Mouse (Mus musculus) cerebellum, adult 11-12 months (tissue): Measurements from ENCODE around the gene Rab30.

Experiments used
- DNase-seq: peaks from one replicate; pipeline ENCODE4 v3.0.0; 2022

Gene Rab30

DNA sequence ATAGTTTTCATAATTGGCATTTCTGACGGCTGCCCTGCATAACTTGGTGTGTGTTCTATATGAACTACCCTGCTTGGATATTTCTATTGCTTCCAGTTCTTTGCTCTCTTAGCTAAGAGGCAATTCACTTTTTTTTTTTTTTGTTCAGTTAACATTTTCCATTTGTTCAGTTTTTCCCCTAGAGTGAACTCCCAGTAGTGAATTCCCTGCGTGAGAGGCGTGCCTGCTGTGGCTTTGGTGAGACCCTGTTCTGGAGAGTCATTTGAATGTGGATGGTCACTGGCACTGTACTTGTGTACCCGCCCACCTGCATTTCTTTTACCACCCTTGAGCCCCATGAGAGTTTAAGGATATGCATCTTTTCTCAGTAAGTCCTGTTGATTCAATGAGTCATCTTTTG is 60.8 kb downstream of the Rab30 start:
- no peak for DNase-seq

DNA sequence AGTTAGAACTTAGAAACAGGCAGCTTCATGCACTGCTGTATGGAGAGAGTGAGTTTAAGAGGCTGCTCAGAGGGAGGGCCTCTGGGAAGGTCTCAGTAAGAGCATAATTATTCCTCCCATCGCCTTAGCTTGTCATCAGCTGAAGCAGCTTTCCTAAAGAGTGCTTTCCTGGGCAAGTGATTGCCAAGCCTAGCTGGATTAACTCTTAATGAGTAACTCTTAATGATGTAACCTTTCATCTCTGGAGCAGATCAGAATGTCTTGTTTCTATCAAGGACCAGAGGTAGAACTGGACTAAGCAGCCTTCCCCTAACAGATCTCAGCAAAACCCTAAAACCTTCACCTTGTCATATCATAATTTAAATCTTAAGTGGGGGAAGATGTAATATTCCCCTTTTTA is 61.8 kb downstream of the Rab30 start:
- DNase-seq = no peak

DNA sequence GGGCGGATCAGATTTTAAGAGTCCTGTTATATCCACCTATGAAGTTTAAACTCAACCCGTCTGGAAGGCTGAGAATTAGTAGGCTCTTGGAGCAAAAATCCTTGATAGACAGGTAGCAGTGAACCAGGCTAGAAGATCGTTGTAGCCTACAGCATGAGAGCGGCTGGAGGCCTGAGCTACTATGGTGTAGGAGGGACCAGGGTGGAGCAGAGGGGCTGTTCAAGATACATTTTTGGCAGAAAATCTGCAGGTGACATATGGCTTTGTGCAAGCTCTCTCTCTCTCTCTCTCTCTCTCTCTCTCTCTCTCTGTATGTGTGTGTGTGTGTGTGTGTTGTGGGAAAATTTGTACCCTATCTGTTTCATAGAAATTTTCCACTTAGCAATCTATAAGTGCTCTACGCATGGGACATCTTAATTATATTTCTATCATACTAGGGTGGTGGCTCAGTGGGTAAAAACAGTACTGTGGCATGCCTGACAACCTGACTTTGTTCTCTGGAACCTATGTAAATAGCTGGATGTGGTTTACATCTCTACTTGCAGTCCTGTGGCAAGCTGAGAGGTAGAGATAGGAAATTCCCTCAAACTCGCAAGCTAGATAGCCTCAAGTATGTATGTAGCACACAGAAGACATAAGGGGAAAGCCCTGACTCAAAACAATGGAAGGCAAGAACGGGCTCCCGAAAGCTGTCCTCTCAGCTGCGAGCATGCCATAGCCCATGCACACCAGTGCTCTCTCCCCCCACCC is 63.7 kb downstream of the Rab30 start:
- no peak for DNase-seq

DNA sequence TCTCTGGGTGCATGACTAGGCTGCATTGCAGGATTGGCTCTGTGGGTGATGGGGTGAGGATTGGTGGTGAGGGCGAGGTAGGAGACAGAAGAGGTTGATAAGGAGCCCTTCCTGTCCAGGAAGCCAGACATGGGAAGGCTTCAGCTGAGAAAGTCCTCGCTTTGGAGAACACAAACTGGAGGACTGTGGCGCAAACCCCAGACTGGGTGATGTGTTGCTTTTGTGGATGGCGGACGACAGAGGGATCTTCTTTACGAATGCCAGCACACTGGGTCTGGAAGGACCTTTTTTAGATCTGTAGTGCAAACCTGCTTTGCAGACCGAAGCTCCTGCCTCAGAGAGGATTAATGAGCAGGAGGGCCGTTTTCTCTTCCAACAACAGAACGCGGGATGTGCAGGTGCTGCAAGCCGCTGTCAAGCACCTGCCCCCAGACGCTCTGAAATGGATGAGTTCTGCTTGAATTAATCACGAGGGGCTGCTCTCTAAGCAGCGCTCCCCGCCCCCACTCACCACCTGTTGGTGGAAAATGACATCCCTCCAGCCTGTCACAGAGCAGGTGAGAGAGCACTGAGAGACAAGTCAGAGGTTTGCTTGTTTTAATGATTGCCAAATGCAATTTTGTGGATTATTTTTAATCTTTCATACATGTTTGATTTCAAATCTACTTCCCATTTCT is 65.2 kb downstream of the Rab30 start:
- DNase-seq = no peak

DNA sequence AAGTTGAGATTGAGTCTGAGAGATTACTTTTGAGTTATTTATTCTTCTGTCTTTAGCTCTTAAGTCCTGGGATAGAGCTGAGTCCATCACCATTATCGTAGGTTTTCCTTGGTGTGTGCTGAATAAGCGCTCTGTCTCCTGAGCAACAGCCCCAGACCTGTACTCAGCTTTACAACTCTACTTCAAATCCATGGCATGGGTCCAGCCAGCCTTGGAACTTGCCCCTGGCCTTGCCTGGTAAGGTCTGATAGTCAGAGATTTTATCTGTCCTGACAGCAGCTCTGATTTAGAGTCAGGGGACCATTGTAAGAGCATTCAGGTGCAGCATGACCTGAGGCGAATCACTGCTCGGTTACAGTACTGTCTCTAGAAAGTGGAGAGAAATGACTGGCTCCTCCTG is 66.1 kb downstream of the Rab30 start:
- DNase-seq = no peak

DNA sequence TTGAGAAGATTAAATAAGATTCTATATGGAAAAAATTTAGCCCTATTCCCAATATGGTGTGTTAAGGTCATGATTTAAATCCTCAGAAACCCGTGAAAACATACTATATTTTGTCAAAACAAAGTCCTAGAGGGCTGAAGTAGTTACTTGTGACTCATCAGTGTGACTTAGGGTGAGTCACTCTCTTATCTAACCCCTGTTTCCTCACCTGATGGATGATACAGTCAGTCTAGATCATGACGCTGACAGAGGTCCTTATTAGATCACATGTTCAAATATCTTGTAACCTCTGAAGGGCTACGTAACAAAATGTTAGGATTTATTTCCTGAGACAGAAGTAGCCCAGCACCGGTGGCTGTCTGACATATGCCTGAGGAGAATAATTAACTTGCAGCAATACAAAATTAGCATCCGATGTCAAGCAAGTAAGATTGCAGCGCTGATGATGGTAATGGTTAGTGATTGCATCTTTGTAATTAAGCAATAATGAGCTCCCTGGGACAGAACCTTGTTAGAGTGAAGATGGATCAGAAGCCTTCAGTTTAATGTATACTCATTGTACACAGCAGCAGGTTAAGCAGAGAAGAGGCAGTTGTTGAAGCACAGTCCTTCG is 70.4 kb downstream of the Rab30 start:
- no peak for DNase-seq

DNA sequence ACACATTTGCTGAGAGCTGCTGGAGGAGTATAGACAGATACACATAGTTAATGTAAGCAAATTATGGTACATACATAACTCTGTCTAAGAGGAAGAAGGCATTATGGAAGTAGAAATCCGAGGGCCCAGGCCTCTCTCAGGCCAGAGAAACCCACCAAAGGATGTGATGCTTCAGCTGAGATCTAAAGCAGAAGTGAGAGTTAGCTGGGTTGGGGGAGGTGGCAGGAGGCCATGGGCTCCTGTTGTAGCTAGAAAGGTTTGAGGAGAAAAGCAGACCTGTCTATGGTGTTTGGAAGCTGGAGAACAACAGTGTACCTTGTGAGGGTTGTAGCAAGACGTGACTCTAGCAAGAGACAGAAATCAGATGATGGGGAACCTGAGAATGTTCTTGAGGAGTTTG is 75.8 kb downstream of the Rab30 start:
- no peak for DNase-seq

DNA sequence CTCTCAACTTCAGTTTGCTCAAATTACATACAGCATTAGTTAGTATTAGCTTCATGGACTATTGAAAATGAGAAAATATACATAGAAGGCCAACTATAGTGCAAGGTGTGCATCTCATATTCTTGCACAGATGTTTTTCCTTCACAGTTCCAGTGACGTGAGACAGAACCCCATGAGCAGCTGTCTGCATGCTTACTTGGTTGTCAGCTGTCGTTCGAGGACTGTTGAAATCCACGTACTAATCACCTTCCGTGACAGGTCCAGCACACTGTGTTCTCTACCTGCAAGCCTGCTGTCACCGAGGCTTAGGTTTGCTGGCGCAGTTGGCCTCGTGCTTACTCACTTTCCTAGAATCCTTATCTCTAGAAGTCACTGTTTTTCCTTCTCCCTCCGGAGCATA is 76.5 kb downstream of the Rab30 start:
- DNase-seq = no peak

DNA sequence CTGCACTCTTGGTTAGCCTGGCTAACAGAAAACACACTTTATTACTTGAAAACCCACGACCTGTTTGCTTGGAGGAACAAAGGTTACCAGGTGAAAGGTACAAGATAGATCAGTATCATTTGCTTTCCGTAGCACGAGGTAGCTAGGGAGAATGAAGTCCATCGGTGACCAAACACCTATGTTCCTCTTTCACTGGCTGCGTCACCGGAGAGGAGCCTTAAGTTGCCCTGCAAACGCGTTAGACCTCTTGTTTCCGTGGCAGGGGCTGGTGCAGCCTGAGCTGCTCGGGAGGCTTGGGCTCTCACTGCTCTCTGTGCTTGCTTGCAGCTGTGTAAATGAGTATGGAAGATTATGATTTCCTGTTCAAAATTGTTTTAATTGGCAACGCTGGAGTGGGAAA is 78.3 kb downstream of the Rab30 start:
- DNase-seq = no peak

DNA sequence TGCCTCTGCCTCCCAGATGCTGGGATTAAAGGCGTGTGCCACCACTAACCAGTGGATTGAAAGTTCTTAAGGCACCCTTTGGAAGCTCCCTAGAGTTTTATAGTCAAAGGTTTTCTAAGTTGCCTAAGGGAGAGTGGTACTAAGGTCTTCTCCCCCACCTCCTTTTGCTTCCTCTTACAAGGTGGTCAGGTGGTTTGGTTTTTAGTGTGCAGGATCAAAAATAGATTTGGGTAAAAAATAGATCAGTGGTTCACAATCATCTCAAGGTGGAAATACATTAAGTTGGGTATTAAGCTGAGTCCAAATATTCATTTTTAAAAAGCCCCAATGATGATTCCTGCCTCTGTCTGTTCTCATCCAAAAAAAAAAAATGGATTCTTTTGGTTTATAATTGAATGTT is 79.0 kb downstream of the Rab30 start:
- DNase-seq = no peak

DNA sequence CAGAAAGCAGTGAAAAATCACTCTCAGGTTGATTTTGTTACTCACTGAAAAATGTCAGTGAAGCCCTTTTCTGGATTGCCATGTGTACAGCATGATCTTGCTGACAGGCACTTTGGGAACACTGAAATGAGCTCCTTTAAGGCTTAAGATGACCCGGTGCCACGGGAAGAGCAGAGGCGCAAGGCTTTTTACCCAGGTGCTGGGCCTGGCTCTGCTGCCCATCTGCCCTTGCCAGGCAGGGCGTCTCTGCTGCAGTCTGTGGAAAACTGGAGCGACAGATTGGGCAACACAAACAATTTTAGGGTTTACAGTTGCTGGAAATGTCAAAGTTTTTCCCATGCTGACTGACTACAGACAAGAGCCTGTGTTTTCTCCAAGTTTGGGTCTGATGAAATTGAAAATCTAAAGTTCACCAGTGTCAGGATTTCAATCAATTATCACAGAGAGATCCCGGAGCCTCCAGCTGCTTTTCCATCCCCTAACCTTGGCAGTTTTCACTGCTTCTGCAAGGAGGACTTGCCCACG is 79.6 kb downstream of the Rab30 start:
- no peak for DNase-seq

DNA sequence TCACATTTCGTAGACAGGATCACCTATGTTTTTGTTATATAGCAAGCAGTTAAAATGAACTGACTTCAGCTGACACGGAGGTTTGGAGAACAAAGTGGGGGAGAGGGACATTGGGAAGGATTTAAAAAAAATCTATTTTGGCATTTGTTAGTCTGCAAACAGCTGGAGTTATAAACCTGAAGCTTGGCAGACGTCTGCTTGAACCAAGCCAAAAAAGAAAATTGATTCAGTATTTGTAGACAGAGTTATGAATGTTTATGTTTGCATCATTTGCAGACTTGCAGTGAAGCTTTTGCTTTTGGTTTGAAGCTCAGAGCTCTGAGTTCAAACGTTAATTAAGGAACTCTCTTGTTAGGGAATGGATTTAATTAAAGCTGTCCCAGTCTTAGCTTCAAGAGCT is 80.5 kb downstream of the Rab30 start:
- no peak for DNase-seq

DNA sequence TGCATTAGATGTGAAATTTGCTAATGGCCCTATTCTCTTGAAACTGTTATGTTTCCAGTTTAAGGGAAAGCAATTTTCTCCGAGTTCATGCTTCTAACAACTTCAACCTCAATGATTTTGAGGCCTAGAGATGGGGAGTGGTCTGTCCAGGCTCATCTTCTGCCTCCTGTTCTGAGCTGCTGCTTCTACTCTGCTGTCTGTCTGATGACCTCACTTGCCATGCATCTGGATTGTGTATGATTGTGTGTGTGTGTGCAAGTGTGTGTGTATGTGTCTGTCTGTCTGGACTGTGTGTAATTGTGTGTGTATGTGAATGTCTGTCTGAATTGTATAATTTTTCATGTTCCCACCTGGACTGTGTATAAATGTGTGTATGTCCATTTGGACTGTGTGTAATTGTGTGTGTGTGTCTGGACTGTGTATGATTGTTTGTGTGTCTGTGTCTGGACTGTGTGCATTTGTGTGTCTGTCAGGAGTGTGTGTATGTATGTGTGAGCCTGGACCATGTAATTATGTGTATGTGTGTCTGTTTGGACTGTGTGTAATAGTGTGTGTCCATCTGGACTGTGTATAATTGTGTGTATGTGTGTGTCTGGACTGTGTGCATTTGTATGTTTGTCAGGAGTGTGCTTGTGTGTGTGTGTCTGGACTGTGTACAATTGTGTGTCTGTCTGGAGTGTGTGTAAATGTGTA is 81.2 kb downstream of the Rab30 start:
- DNase-seq = no peak

DNA sequence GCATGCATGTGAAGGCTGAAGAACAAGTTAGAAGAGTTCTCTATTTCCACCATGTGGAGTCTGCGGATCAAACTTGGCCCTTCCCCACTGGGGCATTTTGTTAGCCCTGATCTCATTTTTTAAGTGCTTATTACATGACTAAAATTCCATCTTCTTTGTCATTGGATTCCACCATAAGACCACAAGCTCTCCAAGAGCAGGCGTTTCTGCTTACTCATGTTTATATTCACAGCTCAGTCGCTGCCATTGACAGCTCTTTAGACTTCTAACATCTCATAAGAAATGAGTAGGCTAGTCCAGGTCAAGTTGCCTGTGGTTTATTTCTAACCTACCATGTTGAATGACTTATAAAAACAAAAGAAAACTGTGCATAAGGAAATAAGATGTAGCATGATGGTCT is 84.8 kb downstream of the Rab30 start:
- no peak for DNase-seq

DNA sequence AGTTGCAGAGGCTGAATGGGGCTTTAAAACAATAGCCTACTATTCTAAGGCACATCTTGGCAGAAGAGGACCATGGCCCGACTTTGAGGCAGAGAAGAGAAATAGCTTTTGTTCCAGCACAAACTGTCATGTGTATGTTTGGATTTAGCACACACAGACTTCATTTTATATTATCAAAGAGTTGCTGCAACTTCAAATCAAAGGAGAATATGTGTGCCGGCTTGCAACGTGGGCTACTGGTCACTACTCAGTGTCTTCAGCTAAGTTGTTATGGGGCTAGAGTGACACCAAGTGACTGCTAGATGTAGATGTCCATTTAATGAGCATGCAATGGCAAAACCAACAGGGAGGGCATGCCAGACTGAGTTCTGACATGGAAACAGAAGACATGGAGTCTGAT is 86.6 kb downstream of the Rab30 start:
- DNase-seq = no peak

DNA sequence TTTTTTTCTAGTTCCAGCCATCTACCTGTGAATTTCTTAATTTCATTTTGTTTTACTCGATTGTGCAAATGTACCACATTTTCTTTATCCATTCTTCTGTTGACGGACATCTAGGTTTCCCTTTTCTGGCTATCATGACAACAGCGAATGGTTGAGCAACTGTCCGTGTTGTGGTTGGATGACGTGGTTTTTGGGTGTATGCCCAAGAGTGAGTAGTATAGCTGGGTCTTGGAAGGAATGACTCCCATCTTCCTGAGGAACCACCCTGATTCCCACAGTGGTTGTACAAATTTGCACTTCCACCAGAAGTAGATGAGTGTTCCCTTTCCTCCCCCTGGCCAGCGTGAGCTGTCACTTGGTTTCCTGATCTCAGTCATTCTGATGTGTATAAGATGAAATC is 91.0 kb downstream of the Rab30 start:
- DNase-seq = no peak

DNA sequence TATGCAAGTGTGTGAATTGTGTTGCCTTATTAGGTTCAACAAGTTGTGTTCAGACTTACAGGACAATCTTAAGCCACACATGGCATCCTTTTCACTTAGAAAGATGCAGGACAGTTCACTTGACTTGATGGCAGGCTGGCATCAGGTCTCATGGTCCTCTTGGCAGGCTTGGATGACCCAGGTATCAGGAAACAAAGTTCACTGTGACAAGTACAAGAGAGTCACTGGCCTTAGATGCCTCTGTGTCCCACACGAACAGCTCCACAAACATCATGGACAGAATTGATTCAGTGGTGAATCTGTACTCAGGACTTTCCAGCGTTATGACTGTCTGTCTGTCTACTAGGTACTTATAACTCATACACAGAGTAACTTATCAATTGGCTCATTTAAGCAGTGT is 93.0 kb downstream of the Rab30 start:
- DNase-seq = no peak

DNA sequence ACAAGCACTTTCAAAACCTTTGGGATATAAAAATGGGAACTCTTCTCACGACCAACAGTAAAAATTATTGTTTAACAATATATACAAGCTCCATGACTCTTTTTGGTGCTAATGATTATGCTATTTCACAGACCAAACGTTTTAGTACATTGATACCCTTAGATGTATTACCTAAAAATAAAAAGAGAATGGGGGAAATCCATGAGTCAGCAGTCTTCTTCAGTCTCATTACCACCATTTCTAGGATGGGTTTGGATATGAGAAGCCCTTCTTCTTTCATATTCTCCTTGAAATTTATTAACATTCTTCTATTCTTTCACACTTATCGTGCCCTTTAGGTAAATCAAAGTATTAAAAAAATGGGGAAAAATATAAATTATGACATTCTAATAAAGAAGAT is 95.0 kb downstream of the Rab30 start:
- no peak for DNase-seq

DNA sequence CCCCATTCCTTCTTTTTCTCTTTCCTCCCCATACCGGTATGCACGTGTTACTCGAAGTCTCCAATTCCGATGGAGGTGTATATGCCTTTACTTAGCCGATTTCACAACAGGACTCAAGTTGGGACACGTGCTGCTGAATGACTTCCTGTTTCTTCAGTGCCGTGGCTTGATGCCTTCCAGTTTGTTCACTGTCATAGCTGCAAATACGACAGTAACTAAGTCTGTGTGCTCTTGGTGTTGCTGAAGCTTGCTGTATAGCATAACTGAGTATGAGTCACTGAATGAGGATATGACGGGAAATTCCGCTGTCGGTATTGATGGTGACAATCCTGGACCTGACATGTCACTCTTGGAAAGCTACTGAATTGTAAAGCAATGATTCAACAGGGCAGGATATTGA is 95.8 kb downstream of the Rab30 start:
- no peak for DNase-seq

DNA sequence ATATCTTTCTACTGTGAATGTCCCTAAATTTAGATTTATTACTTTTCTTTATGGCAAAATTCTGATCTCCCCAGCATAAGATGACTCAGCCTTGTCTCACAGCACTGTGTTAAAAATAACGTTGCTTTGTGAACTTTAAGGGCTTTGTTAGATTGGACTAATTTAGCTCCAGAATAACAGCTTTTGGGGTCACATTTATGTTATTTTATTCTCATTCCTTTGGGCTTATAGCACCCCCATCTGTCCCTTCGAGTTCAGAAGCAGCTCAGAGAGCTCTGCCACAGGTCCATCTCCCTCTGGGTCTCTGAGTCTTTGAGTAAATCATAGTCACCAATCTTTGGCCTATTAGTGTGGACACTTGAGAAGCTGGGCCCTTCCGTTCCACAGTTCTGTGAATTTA is 96.5 kb downstream of the Rab30 start:
- DNase-seq = no peak

DNA sequence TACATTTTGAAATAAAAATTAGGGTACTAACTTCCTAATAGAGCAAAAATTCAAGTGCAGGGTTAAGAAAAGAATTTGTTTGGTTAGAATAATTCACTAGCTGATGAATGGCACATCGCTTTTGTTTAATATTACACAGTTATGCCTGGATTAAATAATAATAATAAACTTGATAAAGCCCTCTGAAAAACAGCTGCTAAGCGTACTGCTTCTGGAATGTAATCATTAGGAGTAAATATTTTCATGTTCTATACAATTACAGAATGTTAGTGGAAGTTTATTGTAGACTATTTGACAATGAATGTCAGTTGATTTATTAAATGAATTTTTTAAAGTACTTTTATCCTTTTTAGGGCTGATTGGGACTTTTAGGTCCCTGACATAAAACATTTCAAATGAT is 100.9 kb downstream of the Rab30 start:
- no peak for DNase-seq

DNA sequence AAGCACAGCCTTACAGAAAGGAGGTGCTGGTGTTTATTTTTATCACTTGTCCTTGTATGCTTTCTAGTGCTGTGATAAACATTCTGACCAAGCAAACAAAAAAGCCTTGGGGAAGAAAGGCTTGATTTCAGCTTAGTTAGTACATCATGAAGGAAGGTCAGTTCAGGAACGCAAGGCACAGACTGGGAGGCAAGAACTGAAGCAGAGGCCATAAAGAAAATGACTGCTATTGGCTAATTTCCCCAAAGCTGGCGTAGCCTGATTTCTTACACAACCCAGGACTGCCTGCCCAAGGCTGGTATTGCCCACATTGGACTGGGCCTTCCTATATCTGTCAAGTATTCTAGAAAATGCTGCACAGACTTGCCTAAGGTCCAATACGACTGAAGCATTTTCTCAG is 106.8 kb downstream of the Rab30 start:
- DNase-seq = no peak

DNA sequence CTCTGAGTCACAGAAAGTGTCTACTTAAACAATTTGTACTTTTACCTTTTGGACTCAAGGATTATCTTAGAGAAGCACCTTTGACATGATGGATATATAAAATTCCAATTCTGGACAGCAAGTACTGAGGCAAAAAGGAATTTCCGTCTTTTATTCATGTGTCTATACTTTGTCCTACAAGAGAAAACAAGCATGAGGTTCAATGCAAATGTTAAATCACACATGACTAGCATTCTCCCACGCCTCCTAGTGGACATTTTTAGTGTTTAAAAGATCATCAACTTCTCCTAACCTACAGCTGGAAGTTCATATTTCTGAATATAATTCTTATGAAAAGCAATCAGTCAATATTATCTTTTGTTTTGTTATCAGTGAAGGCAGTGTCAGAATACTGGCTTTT is 125.1 kb downstream of the Rab30 start:
- DNase-seq = no peak

DNA sequence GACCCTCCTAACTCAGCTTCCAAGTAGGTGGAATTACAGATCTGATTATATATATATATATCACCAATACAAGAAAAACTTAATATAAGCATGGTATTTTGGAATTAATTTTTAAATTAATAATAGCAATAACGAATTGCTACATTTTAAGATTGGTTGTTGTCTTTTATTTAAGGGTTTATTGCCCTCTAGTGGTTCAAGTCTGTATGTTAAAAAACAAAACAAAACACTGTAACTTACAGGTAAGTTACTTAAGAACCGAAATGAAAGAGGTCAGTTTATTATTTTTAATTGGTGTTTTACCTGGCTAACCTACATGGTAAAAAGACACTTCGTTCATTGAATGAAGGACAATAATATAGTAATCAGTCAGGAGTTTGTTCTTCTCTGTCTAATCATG is 128.8 kb downstream of the Rab30 start:
- DNase-seq = no peak
